Mouse (Mus musculus) monocyte, adult 59 days (primary cell): ENCODE results near the gene Serf2. TPM values are rescaled to one million over a fixed set of nuclear protein-coding genes. Genes with fewer than 3 reads are reported as not detected.

Experiments used
- total RNA-seq, 2 experiments: library from RNA; stranded (reverse); gene quantifications; one replicate each; pipeline ENCODE4 v1.2.4; 2023

The Serf2 gene
- total RNA-seq: 100 to 1,000 TPM; 409 to 493 TPM

GRCm38 (mm10) chr2:121448739-121449535 is at the start of gene Serf2:
Gene Serf2 (plus strand): TSS chr2:121449195.

GRCm38 (mm10) chr2:121413387-121414042 is 35.5 kb upstream of the Serf2 start, which contains the start of the genes Pdia3 and Catsper2:
Gene Pdia3 (plus strand): TSS chr2:121413775.
Gene Catsper2 (minus strand): TSS chr2:121413792.

GRCm38 (mm10) chr2:121444178-121444577 is 4.8 kb upstream of the Serf2 start, which contains the start of gene Ell3:
Gene Ell3 (minus strand): TSS chr2:121444278.

GRCm38 (mm10) chr2:121452990-121453389 is 4.0 kb downstream of the Serf2 start, which contains the start of gene Hypk:
Gene Hypk (plus strand): TSS chr2:121453290.

GRCm38 (mm10) chr2:121456692-121457642 is 8.0 kb downstream of the Serf2 start, which contains the start of gene Serinc4:
Gene Serinc4 (minus strand): TSS chr2:121456781.

GRCm38 (mm10) chr2:121473301-121474179 is 24.5 kb downstream of the Serf2 start, which contains the start of gene Mfap1b:
Gene Mfap1b (minus strand): TSS chr2:121474067.

GRCm38 (mm10) chr2:121505942-121506882 is 57.2 kb downstream of the Serf2 start, which contains the start of the genes Mfap1a and Wdr76:
Gene Mfap1a (minus strand): TSS chr2:121506665.
Gene Wdr76 (plus strand): TSS chr2:121506723.

Other genes starting within 250 kb of the Serf2 start
- gene Trp53bp1, start 177.8 kb upstream of the Serf2 start, total RNA-seq: 10 to 100 TPM; 28.9 to 29.0 TPM
- gene Map1a, start 159.6 kb upstream of the Serf2 start, total RNA-seq: 1 to 10 TPM in 1 of 2 experiments, under 1 TPM in 1; 0.18 to 1.5 TPM
- 10 to 100 TPM; 13.9 to 14.4 TPM for gene Ppip5k1, start 93.8 kb upstream of the Serf2 start, total RNA-seq
- not detected for gene Ckmt1, start 91.5 kb upstream of the Serf2 start, total RNA-seq
- gene Strc, start 62.0 kb upstream of the Serf2 start, total RNA-seq: not detected
- gene Pdia3, start 35.4 kb upstream of the Serf2 start, total RNA-seq: 100 to 1,000 TPM; 262 to 273 TPM
- 1 to 10 TPM; 1.8 to 2.4 TPM for gene Catsper2, start 35.4 kb upstream of the Serf2 start, total RNA-seq
- gene Ell3, start 4.9 kb upstream of the Serf2 start, total RNA-seq: under 1 TPM in 1 of 2 experiments, not detected in 1; 0.94 TPM
- 10 to 100 TPM; 27.3 to 57.8 TPM for gene Hypk, start 4.1 kb downstream of the Serf2 start, total RNA-seq
- not detected for gene Serinc4, start 7.6 kb downstream of the Serf2 start, total RNA-seq
- 10 to 100 TPM; 31.8 to 35.6 TPM for gene Mfap1b, start 24.9 kb downstream of the Serf2 start, total RNA-seq
- 10 to 100 TPM; 28.5 to 35.8 TPM for gene Mfap1a, start 57.5 kb downstream of the Serf2 start, total RNA-seq
- gene Wdr76, start 57.5 kb downstream of the Serf2 start, total RNA-seq: 1 to 10 TPM; 5.1 to 5.9 TPM